Mouse (Mus musculus) embryonic facial prominence, embryonic 14.5 days (tissue): ENCODE results near the gene Tmprss13. TPM values are rescaled to one million over a fixed set of nuclear protein-coding genes. Genes with fewer than 3 reads are reported as not detected.
A peak's percentile ranks its signal among the peaks of the same experiment; 100 is the strongest.

Experiments used
- ATAC-seq: fragments of 200-750 bp; cut with Nextera tagmentation; 2 replicates; pipeline ENCODE4 v1.8.0; 2017; ENCODE audit warnings: low read depth, moderate number of reproducible peaks, moderate TSS enrichment
- DNase-seq: peaks from one replicate; pipeline ENCODE4 v3.0.0-alpha.2; 2015; ENCODE audit warnings: low spot score
- H3K27ac ChIP-seq: fragments of 300-500 bp; sonication (generic); replicated peaks from 2 replicates; pipeline ENCODE4 v1.5.1; 2014; ENCODE audit warnings: low read depth, mild to moderate bottlenecking, low read length, moderate library complexity
- H3K27me3 ChIP-seq: fragments of 300-500 bp; sonication (generic); replicated peaks from 2 replicates; pipeline ENCODE4 v1.6.1; 2014; ENCODE audit warnings: low read length; ENCODE audit not compliant: control insufficient read depth, insufficient read depth
- H3K36me3 ChIP-seq: fragments of 300-500 bp; sonication (generic); 2 replicates; pipeline ENCODE4 v1.6.1; 2014; ENCODE audit warnings: low read length, mixed read lengths; ENCODE audit not compliant: control insufficient read depth, insufficient read depth
- H3K4me1 ChIP-seq: fragments of 300-500 bp; sonication (generic); 2 replicates; pipeline ENCODE4 v1.6.1; 2014; ENCODE audit warnings: antibody characterized with exemption, low read length; ENCODE audit not compliant: control insufficient read depth, insufficient read depth
- H3K4me2 ChIP-seq: fragments of 300-500 bp; sonication (generic); 2 replicates; pipeline ENCODE4 v1.6.1; 2014; ENCODE audit warnings: low read depth, mild to moderate bottlenecking, low read length, moderate library complexity, mixed read lengths
- H3K4me3 ChIP-seq: fragments of 300-500 bp; sonication (generic); 2 replicates; pipeline ENCODE4 v1.5.1; 2014; ENCODE audit warnings: low read depth, mild to moderate bottlenecking, low read length
- H3K9ac ChIP-seq: fragments of 300-500 bp; sonication (generic); 2 replicates; pipeline ENCODE4 v1.6.1; 2014; ENCODE audit warnings: low read depth, mild to moderate bottlenecking, low read length, moderate library complexity, mixed read lengths
- H3K9me3 ChIP-seq: fragments of 300-500 bp; sonication (generic); 2 replicates; pipeline ENCODE4 v1.6.1; 2016; ENCODE audit warnings: low read length; ENCODE audit not compliant: control insufficient read depth
- WGBS: fragments of 180-500 bp; shearing (Covaris S2); extraction: QIAGEN DNeasy Blood & Tissue Kit; methylation state at CpG from one replicate; pipeline ENCODE4 v1.1.7; 2014; 5-methylcytosine and 5-hydroxymethylcytosine counted together
- polyA plus RNA-seq: library from polyadenylated mRNA; unstranded; fragments of >200 nt; fragmentation: Nextera tagmentation; extraction: Ambion mirVana; gene quantifications from 2 replicates; pipeline ENCODE4 v1.2.1, GENCODE M21; 2014

The Tmprss13 gene
- polyA plus RNA-seq, 1 experiment from 2014 or later, result 3.3 TPM

GRCm38 (mm10) chr9:45346276-45346675, 27.4 kb downstream of the Tmprss13 start:
- Histone ChIP-seq H3K9me3 (no peaks in the 10 kb centered on the region), H3K27me3 (no peaks in the 10 kb centered on the region), H3K36me3 (no peaks in the 10 kb centered on the region), H3K4me3 (no peak overlapping the region), H3K4me2 (no peak overlapping the region), H3K4me1 (no peaks in the 10 kb centered on the region), H3K9ac (no peak overlapping the region), H3K27ac (no peak overlapping the region)
- DNase-seq (peak; percentile 47), ATAC-seq (no peak)
- 52% methylated on average over 6 of the region's 6 CpGs for WGBS

GRCm38 (mm10) chr9:45348560-45348959, 29.7 kb downstream of the Tmprss13 start:
- Histone ChIP-seq H3K36me3 (no peaks in the 10 kb centered on the region), H3K27me3 (no peaks in the 10 kb centered on the region), H3K4me3 (no peak overlapping the region), H3K4me2 (no peak overlapping the region), H3K4me1 (no peaks in the 10 kb centered on the region), H3K27ac (no peak overlapping the region), H3K9ac (no peak overlapping the region), H3K9me3 (no peaks in the 10 kb centered on the region)
- ATAC-seq, result no peak
- no peak for DNase-seq
- WGBS, result 69% methylated on average over 6 of the region's 6 CpGs

GRCm38 (mm10) chr9:45349181-45349580, 30.3 kb downstream of the Tmprss13 start:
- Histone ChIP-seq H3K9ac (no peak overlapping the region), H3K9me3 (no peaks in the 10 kb centered on the region), H3K4me2 (no peak overlapping the region), H3K27me3 (no peaks in the 10 kb centered on the region), H3K4me3 (no peak overlapping the region), H3K36me3 (no peaks in the 10 kb centered on the region), H3K4me1 (no peaks in the 10 kb centered on the region), H3K27ac (no peak overlapping the region)
- DNase-seq (no peak), ATAC-seq (no peak)
- 37% methylated on average over 4 of the region's 4 CpGs for WGBS

- WGBS, result 48% methylated on average over 5 of the region's 5 CpGs
- H3K9me3 ChIP-seq, result no peaks in the 10 kb centered on the region
- no peak overlapping the region for H3K27ac ChIP-seq
- H3K27me3 ChIP-seq, result no peaks in the 10 kb centered on the region
- no peak overlapping the region for H3K9ac ChIP-seq
- DNase-seq (no peak), ATAC-seq (no peak)
- no peaks in the 10 kb centered on the region for H3K4me1 ChIP-seq
- no peak overlapping the region for H3K4me3 ChIP-seq
- H3K4me2 ChIP-seq, result no peak overlapping the region
- H3K36me3 ChIP-seq, result no peaks in the 10 kb centered on the region
Measured at GRCm38 (mm10) chr9:45349851-45350250, 31.0 kb downstream of the Tmprss13 start.

GRCm38 (mm10) chr9:45355192-45355591, 36.3 kb downstream of the Tmprss13 start:
- Histone ChIP-seq H3K4me1 (no peaks in the 10 kb centered on the region), H3K4me2 (no peak overlapping the region), H3K9me3 (no peaks in the 10 kb centered on the region), H3K27ac (no peak overlapping the region), H3K4me3 (no peak overlapping the region), H3K36me3 (no peaks in the 10 kb centered on the region), H3K9ac (no peak overlapping the region), H3K27me3 (no peaks in the 10 kb centered on the region)
- DNase-seq (no peak), ATAC-seq (no peak)
- WGBS, result 65% methylated on average over 2 of the region's 2 CpGs

GRCm38 (mm10) chr9:45358356-45358755, 39.5 kb downstream of the Tmprss13 start:
- 38% methylated on average over 7 of the region's 7 CpGs for whole genome bisulfite sequencing
- Histone ChIP-seq H3K36me3 (no peaks in the 10 kb centered on the region), H3K27ac (no peak overlapping the region), H3K27me3 (no peaks in the 10 kb centered on the region), H3K4me3 (no peak overlapping the region), H3K9me3 (no peaks in the 10 kb centered on the region), H3K9ac (no peak overlapping the region), H3K4me2 (no peak overlapping the region), H3K4me1 (no peaks in the 10 kb centered on the region)
- DNase-seq (peak; percentile 32), ATAC-seq (no peak)

GRCm38 (mm10) chr9:45362051-45362461, 43.2 kb downstream of the Tmprss13 start:
- Histone ChIP-seq H3K9me3 (no peaks in the 10 kb centered on the region), H3K27me3 (no peaks in the 10 kb centered on the region), H3K9ac (no peak overlapping the region), H3K36me3 (no peaks in the 10 kb centered on the region), H3K4me3 (no peak overlapping the region), H3K4me2 (no peak overlapping the region), H3K4me1 (no peaks in the 10 kb centered on the region), H3K27ac (no peak overlapping the region)
- ATAC-seq (no peak), DNase-seq (peak; percentile 33)
- 25% methylated on average over 2 of the region's 2 CpGs for WGBS

GRCm38 (mm10) chr9:45363639-45364214, 44.8 kb downstream of the Tmprss13 start:
- no peak for DNase-seq
- Histone ChIP-seq H3K4me1 (no peaks in the 10 kb centered on the region), H3K9me3 (no peaks in the 10 kb centered on the region), H3K4me2 (no peak overlapping the region), H3K27me3 (no peaks in the 10 kb centered on the region), H3K27ac (no peak overlapping the region), H3K36me3 (no peaks in the 10 kb centered on the region), H3K9ac (no peak overlapping the region), H3K4me3 (no peak overlapping the region)
- no peak for ATAC-seq
- WGBS, result 66% methylated on average over 7 of the region's 7 CpGs

- no peak for DNase-seq
- 70% methylated on average over 8 of the region's 8 CpGs for WGBS
- Histone ChIP-seq H3K9ac (no peak overlapping the region), H3K4me3 (no peak overlapping the region), H3K9me3 (no peaks in the 10 kb centered on the region), H3K27ac (no peak overlapping the region), H3K27me3 (no peaks in the 10 kb centered on the region), H3K4me2 (no peak overlapping the region), H3K4me1 (peaks cover 7% of the 10 kb centered on the region; the same call in 1 of the 2 replicates), H3K36me3 (no peaks in the 10 kb centered on the region)
- no peak for ATAC-seq
Measured at GRCm38 (mm10) chr9:45367716-45368115, 48.8 kb downstream of the Tmprss13 start.
